Mouse (Mus musculus): ENCODE data around the gene Tacc2. TPM values are rescaled to one million over a fixed set of nuclear protein-coding genes. Genes with fewer than 3 reads are reported as not detected.
A peak's percentile ranks its signal among the peaks of the same experiment; 100 is the strongest.
"Not testable (repeated sequence)": the region's sequence is repeated elsewhere in the genome, so short reads cannot be mapped to it uniquely, and the experiment has no call there.

The Tacc2 gene
- total RNA-seq (2022) = 10 to 100 TPM; 73.3 to 82.8 (median 79.4) TPM

DNA sequence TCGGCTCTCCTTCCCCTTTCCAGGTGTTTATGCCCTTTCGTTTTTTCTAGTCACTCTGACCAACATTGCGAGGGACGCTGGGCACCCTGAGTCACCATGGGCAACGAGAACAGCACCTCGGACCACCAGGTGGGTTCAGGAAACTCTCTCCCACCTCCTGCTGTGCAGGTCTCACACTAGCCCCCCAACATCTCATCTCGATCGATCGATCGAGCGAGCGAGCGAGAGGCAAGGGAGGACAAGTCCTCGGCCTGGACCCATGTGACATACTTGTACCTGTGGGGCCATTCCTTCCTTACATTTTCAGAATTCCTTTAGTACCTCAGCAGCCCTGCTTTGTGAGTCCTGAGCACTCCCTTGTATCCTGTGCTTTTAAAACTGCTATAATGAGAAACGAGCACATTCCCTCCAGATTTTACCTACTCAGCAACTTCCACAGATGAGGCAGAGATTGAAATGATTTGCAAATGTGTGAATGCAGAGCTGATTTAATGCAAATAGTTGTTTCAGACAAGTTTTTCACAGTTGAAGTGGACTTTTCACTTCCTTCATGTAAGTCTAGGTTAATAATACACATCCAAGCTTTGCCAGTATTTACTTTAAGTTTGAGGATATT, at the start of gene Tacc2:
Gene Tacc2 (plus strand): TSS at position 51 of the 616 bp plus-strand sequence.
- DNase-seq (ENCODE audit: low spot score in 2 of 2) = no peak

DNA sequence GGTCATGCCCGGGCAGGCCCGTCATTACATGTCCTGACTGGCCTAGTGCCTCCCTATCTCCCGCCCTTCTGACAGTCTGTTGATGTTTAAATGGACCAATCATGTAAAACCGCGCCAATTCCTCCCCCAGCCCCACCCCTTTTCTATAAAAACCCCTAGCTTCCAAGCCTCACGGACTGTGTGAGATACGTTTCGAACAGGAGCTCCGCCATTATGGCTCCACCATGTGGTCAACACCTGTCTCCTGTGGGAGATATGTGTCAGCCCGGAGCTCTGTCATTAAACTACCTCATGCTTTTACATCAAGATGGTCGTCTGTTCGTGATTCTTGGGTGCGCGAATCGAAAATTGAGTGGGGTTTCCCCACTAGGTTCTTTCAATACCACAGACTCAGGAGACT, 46.1 kb upstream of the Tacc2 start:
- not testable (repeated sequence) for DNase-seq (ENCODE audit: low spot score in 2 of 2)

DNA sequence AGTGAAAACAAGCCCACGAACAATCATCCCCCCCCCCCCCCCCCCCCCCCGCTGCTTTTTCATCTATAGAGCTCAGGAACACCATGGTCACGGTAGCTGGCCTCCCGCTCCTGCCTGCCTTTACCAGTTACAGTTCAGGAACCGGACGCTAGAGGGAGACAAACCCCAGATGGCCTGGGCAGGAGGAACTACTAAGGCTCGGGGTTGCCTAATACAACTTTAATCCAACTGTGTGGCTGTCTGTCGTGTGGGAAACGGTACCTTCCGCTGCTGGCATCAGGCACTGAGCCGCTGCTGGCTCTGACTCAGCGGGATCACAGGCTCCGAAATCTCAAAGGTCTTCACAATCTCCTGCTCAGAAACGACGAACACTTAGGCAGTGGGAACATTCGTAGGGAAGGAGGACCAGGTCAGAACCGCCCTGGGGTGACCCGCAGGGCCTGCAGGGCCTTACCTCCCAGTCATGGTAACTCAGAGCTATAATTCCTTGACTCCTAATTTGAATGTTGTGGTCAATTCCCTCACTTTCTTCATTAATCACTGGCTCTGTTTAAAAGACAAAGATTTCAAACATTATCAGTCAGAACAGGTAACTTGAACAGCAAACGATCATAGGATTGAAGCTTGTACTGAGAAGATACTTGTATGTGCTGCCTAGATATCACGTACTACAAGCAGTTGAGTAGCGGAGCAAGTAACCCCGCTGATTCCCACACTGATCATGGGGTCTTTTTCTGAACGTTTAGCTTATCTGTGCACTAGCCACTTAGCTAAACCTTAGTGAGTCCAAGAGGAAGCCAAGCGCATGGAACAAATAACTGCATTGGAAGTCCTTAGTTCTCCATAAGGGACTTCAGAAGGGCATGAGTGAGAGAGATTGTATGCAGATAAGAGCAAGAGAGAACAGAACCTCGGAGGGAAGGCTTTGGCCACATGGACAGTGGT, 43.6 kb upstream of the Tacc2 start:
- DNase-seq (ENCODE audit: low spot score in 2 of 2) = peak; percentile 67 to 87

DNA sequence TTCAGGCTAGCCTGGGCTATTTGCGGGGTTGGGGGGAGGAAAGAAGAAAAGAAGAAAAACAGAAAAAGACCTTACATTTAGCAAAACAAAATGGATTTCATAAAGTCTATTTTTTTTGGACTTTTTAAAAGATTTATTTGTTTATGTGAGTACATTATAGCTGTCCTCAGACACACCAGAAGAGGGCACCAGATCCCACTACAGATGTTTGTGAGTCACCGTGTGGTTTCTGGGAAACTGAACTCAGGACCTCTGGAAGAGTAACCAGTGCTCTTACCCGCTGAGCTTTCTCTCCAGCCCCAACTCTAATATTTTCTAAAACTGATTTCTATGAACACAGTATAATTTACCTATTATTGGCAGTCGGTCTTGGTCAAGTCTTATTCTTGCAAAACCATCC, 42.1 kb upstream of the Tacc2 start:
- DNase-seq (ENCODE audit: low spot score in 2 of 2) = no peak

DNA sequence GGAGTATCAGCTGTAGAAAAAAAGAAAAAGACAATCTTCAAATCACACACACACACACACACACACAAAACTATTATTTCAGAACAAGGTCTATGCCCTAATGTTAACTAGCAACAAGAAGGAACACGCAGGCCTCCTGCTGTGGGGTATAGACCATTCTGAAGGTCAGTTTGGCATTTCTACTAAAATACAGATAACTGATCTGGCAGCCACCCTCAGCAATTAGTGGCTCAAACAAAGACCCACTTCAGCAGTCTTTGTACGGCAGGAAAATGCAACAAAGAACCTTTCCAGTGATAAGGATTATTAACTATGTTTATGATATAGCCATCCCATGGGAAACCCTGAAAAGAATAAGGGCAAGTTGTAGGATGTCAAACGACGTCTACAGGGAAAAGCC, 40.2 kb upstream of the Tacc2 start:
- DNase-seq (ENCODE audit: low spot score in 2 of 2) = no peak

DNA sequence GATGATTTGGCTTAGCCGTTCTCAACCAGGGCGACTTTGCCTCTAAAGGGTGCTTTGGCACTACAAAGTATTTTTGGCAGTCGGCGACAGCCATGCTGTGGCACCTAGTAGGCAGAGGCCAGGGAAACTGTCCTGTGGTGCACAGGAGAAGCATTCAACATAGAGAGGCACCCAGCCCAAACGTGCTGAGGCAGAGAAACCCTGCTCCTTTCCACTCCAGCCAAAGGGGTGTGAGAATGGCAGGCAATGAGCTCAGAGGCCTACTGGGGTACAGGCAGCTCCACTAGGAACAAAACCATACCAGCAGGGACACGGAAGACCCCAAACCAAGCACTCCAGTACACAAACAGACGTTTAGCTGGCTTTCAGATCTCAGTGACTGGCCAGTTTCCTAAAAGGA, 37.1 kb upstream of the Tacc2 start:
- DNase-seq (ENCODE audit: low spot score in 2 of 2) = no peak

DNA sequence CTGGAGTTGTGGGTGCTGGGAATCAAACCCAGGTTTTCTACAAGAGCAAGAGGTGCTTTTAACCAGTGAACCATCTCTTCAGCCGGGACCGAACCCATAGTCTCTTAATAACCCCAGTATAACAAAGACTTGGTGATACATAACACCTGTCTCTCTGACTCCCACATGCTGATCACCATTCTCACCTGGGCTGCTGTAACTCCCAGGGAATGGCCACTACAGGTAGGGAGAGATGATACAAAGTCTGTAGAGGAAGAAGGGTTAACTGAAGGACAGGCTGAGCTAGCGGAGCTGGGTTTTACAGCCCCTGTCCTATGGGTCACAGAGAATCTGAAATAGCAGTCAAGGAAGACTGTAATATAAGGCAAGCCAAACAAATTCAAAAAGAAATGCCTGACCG, 34.1 kb upstream of the Tacc2 start:
- no peak for DNase-seq (ENCODE audit: low spot score in 2 of 2)

DNA sequence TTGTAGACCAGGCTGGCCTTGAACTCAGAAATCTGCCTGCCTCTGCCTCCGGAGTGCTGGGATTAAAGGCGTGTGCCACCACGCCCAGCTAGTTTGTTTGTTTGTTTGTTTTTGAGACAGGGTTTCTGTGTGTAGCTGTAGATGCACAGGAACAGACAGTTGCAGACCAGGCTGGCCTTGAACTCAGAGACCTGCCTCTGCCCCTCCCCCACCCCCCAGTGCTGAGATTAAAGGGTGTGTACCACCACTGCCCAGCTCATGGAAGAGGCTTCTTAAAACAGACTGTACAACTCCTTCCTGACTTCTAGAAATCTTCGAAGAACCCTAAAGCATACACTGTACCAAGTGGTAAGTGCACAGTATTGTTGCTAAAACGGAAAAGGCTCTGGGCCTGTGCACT, 31.8 kb upstream of the Tacc2 start:
- no peak for DNase-seq (ENCODE audit: low spot score in 2 of 2)

DNA sequence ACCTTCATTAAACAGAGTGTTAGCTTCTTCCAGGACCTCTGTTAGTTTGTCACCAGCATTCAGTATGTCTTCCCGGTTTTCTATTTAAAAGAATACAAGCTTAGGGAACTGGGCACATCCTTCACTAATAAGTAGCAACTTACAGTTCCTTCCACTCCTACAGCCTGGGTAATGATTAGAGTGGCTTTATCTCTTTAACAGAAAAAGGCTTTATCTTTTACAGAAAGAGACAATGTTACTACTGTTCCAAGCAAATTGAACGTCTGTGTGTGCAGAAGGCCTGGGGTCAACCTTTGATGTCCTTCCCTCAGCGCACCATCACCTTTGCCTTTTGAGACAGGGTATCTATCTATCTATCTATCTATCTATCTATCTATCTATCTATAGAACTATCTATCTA, 31.3 kb upstream of the Tacc2 start:
- DNase-seq (ENCODE audit: low spot score in 2 of 2) = no peak

DNA sequence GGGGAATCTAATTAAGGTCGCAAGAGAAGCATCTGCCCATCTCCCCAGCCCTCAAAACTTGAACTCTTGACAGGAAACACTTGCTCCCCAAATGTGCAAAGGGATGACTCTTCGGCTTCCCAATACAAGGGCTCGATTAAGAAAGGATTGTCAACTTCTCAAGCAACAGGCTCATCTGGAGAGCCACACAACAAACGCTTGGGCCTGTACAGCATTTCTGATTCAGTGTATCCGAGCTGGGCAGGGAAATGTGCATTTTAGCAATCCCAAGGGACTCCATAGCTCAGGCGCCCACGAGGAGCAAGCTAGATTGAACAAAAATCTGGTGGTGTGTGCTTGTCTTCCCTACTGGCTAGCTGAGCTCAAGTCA, 30.8 kb upstream of the Tacc2 start:
- no peak for DNase-seq (ENCODE audit: low spot score in 2 of 2)

DNA sequence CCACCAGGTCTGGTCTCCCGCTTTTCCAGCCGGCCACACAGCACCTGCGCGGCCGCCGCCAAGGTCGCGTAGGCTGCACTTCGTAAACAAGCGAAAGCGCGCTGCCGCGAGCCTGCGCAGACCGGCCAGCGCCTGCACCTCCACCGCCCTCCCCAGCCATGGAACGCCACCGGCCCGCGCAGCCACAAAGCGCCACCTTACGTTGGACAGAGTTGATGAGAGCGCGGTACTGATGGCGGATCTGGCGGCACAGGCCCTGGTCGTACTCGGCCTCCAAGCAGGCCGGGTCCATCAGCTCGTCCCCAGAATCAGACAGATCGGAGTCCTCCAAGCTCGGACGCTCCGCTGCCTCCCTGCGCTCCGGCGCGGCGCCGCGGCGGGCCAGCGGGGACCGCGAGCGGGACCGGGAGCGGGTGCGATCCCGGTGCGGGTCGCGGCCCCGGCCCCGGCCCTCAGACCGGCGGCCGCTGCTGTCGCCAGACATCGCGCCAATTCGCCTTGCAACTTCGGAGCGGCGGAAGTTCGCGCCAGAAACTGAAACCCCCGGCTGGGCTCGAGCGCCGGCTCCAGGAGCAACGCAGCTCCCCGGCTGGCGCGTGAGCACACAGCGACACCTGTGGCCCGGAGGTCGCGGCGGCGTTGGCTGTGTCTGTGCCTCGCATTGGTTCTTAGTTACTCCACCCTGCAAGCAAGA, 30.3 kb upstream of the Tacc2 start:
- peak; percentile 77 to 87 for DNase-seq (ENCODE audit: low spot score in 2 of 2)

DNA sequence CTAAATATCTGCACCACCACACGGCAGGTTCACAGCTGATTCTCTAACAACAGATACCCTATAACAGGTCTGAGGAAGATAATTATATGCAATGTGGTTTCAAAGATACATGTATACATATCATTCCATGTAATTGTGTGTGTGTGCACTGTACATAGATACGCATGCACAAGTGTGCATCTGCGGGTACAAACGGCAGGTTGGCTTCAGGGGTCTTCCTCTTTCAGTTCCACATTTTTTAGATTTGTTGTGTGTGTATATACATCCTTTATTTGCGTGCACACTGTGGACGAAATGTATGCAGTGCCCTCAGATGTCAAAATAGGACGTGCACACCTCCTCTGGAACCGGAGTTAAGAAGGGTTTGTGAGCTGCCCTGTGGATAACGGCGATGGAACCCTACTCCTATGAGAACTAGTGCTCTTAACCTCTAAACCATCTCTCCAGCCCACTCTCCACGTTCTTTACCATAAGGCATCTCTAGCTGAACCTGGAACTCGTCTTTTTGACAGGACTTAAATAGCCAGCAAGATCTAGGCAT, 29.5 kb upstream of the Tacc2 start:
- DNase-seq (ENCODE audit: low spot score in 2 of 2) = no peak

DNA sequence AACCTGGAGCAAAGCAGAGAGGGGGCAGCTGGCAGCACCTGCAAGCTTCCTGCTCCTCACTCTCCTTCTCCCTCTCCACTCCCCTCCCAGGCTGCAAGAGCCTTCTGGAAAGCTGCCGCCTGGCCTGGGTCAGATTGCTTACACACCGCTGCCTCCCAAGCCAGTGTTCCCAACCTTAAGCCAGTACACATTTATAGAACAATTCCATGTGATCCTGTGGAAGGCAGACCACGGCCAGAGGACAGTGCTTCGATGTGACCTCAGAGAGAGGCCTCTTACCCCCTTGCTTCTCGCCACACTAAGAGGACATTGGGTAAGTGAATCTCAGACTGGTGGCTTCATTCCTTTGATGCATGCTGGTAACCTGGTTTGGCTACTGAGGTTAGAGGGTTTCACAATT, 24.5 kb upstream of the Tacc2 start:
- DNase-seq (ENCODE audit: low spot score in 2 of 2) = no peak

DNA sequence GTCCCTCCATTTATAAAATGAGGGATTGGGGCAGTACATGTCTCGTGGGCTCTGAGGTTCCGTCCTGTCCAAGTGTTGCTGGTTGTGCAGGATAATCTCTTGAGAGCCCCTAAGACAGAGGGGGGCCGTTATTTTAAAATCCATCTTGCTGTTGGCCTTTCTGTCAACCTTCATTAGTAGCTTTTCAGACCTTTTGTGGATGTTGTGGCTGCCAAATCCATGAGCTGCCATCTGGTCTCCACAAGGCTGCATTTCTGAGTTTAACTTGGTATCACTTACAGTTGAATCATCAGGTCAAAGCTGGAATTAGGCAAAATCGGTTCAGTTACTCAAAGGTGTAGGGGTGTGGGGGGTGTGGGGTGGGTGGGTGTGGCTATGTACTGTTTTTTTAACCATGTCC, 23.9 kb upstream of the Tacc2 start:
- no peak for DNase-seq (ENCODE audit: low spot score in 2 of 2)

DNA sequence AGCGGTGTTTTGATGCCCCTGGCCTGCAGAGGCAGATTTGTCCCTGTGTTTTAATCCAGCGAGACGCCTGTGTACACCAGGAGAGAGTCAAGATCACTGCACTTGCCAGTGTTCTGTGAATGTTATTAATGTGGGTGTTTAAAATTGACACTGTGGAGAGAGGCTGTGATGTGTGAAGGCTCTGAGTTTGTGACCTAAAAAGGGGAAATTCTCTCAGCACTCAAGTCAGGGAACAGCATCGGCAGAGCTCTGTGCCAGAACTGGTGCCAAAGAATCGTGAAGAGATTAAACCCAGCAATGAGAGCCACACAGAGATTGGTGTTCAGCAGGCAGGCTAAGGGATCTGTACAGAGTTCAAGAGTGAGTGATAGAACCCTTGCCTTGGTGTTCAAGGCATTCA, 21.6 kb upstream of the Tacc2 start:
- no peak for DNase-seq (ENCODE audit: low spot score in 2 of 2)

DNA sequence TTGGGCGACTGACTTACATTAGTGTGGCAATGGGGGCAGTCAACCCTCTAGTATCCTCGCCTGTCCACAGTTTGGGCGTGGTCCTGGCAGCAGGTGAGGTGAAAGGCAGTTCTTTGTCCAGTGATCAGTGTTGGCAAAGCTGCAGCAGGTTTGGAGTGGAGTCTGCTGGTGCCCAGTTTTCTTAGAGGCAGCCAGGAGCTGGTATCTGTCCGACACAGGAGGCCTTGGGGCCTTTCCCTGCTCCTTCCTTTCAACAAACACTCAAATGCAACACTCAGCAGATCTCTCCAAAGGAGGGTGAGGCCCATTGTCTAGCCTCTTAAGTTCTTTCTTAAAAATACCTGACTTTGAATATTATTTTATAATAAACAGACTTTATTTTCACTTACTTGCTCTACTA, 18.6 kb upstream of the Tacc2 start:
- DNase-seq (ENCODE audit: low spot score in 2 of 2) = no peak

DNA sequence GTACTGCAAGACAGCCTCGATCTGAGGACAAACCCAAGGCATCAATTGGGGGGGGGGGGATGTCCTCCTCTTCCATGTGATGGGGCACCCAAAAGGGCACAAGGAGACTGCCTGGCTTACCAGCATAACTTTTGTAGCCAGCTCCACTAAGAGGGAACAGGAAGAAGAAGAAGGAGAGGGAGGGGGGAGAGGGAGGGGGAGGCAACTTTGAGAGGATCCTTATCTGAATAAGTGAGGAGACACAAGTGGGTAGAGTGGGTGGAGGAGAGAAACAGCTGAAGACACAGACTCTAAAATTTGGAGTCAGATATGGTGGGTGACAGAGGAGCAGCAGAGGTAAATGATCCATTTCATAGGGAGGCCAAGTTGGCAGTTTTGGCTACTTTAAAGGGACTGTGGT, 16.3 kb upstream of the Tacc2 start:
- no peak for DNase-seq (ENCODE audit: low spot score in 2 of 2)

DNA sequence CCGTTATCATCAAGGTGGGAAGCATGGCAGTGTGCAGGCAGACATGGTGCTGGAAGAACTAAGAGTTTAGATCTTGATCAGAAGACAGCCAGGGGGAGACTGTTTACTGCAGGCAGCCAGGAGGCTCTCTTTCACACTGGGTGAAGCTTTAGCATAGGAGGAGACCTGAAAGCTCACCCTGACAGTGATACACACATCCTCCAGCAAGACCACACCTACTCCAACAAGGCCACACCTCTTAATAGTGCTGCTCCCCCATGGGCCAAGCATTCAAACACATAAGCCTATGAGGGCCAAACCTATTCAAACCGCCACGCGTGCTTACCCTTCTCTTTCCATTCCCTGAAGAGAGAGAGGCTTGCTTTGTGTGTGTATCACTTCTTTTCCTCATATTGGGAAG, 14.0 kb upstream of the Tacc2 start:
- no peak for DNase-seq (ENCODE audit: low spot score in 2 of 2)

DNA sequence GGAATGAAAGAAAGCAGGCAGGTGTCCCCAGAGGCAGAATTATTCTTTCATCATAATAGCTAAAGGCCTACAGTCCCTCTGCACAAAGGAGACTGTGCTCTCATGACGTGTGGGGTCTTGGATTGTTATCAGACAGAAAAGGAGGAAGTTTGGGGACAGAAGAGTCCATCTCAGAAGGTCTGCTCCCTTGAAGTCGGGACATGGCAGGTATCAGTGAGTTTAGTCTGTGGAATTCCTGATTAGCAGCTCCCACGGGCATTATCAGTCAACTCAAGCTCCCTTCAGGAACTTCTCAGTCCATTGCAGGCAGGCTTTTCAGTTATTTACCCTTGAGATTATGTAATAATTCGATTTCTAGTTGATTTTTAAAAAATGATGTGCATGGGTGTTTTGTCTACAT, 13.4 kb upstream of the Tacc2 start:
- no peak for DNase-seq (ENCODE audit: low spot score in 2 of 2)

DNA sequence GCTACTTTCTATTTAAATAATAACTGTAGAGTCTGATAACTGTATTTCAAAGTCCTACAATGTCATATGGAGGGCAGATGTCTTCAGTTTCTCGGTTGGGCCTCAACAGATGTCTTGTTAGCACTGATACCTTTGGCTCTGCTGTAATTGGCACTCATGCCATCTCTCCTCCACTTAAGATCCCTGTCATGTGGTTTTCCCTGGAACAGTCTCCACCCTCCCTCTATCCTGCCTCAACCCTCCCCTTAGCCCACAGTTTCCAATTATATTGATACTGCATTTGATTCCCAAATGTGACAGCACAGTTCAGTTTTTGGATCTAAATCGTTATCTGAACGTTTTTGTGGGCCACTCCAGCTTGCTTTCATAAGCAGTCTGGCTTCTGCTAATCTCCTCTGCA, 12.6 kb upstream of the Tacc2 start:
- DNase-seq (ENCODE audit: low spot score in 2 of 2) = no peak

DNA sequence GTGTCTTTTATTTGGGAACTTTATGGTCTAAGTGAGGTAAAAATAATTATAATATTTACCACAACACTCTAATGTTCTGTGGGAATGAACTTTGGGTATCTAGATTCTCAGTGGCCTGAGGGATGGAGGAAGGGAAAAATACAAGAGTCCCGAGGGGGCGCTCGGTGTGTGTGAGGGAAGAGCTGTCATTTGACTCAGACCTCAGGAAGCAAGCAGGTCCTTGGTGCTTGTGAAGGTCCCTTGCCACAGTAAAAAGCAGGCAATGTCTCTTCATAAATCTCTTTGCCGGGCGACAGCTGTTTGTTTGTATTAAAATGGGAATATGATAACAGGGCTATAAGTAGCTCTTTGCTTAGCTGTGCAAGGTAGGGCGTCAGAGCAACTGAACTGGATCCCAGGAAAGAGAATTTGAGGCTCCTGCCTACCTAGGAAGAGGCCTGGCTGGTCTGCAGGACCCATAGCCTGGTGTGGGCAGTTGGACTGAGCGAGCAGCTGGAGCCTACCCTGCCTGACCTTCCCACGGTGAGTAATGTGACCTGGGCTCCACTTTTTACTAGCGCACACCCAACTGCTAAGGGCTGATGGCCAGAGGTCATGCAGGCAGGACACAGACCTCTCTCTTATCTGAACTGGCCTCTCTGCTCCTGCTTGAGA, 8.3 kb upstream of the Tacc2 start:
- no peak for DNase-seq (ENCODE audit: low spot score in 2 of 2)

DNA sequence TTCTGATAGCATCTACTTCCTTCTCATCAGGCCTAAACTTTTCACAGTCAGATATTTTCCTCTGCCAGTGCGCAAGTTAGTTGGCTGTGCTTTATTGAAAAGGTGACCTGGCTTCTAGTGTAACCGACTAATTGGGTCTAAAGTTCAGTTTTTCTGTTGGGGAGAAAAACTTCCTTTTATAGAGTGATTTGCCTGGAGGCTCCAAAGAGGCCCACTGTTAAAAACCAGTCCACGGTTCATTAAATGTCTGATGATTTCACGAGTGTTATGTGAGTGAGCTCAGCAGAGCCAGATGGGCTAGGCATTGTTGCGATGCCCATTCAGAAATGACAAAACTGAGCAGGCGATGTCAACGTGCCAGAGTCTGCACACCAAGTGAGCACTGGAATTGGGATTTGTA, 6.8 kb upstream of the Tacc2 start:
- no peak for DNase-seq (ENCODE audit: low spot score in 2 of 2)
